Mouse (Mus musculus): ENCODE results near the gene Plpp3. TPM values are rescaled to one million over a fixed set of nuclear protein-coding genes. Genes with fewer than 3 reads are reported as not detected.
"Not testable (repeated sequence)": the region's sequence is repeated elsewhere in the genome, so short reads cannot be mapped to it uniquely, and the experiment has no call there.

Gene Plpp3
- polyA plus RNA-seq, 1 experiment from 2014 or later = 95.1 TPM

DNA sequence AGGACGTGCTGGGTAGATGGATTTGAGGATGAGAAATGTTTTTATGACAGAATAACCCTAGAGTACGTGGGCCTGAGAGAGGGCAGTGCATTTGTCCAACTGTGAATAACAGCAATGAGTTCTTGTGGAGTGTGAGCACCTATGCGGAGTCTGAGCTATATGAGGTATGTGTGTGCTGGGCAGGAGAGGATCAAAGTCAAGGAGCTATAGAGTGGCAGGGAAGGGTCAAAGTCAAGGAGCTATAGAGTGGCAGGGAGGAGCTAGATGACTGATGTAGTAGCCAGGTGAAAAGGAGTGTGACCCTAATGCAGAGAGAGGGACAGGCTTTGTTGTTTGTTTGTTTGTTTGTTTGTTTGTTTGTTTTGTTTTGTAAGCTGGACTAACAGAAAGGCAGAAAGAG is 98.0 kb downstream of the Plpp3 start:
- ATAC-seq (ENCODE audit: low FRiP score, low read depth) = no peak
- H3K27me3 ChIP-seq = no peaks in the 10 kb centered on the region
- no peak overlapping the region for H3K4me3 ChIP-seq
- no peaks in the 10 kb centered on the region for H3K36me3 ChIP-seq
- H3K9me3 ChIP-seq = no peaks in the 10 kb centered on the region
- WGBS = 86% methylated on average over 3 of the region's 3 CpGs
- H3K4me2 ChIP-seq = no peak overlapping the region
- no peak overlapping the region for H3K9ac ChIP-seq
- H3K27ac ChIP-seq (replicated peaks) = no peak overlapping the region
- no peaks in the 10 kb centered on the region for H3K4me1 ChIP-seq (replicated peaks)

DNA sequence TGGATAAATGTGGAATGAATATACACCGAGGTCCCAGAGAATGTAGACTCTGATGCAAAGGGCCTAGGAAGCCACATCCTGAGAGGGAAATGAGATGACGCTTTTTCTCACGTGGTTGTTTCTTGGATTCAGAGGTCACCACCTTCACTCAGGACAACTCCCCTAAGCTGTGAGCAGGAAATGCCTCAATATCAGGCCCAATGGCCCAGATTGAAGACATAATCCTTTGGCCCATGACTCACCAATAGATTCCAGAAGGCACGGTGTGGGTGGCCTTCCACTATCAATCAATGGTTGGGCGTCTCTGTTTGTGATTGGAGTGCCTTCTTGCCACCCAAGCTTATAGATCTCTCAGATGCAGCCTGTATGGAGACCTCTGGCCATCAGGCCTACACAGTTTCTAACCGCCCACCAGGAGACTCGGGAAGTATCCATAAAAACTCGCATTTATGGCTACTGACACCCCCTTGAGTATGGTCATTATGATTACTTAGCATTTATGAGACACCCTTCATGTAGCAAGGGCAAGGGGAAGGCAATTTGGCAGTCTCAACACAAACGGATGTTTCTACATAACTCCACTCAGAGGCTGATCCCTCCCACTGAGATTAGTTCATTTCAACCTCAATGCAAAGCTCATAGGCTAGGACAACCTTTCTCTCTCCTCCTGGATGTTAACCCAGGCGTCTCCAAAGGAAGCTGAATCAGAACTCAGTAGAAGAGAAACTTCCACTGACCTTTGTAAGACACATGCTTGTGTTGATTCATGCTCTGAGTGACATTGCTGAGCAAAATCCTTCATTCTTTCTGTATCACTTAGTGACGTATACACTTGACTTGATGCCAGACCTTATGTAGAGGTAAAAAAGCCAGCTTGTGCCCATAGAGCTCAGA is 100.8 kb downstream of the Plpp3 start:
- WGBS = 87% methylated on average over 11 of the region's 11 CpGs

GRCm38 (mm10) chr4:105260385-105260784 is 103.2 kb downstream of the Plpp3 start:
- no peaks in the 10 kb centered on the region for H3K27me3 ChIP-seq
- H3K36me3 ChIP-seq = no peaks in the 10 kb centered on the region
- no peak for ATAC-seq (ENCODE audit: low FRiP score, low read depth)
- no peak overlapping the region for H3K4me2 ChIP-seq
- 71% methylated on average over 2 of the region's 2 CpGs for WGBS
- no peak overlapping the region for H3K9ac ChIP-seq
- H3K27ac ChIP-seq (replicated peaks) = no peak overlapping the region
- H3K4me1 ChIP-seq (replicated peaks) = no peaks in the 10 kb centered on the region
- H3K4me3 ChIP-seq = no peak overlapping the region
- H3K9me3 ChIP-seq = no peaks in the 10 kb centered on the region

More for the DNA sequence above, 100.8 kb downstream of the Plpp3 start:
- H3K4me2 ChIP-seq = no peak overlapping the region
- H3K27ac ChIP-seq (replicated peaks) = no peak overlapping the region
- no peak for ATAC-seq (ENCODE audit: low FRiP score, low read depth)
- no peaks in the 10 kb centered on the region for H3K27me3 ChIP-seq
- no peaks in the 10 kb centered on the region for H3K9me3 ChIP-seq
- H3K36me3 ChIP-seq = no peaks in the 10 kb centered on the region
- H3K4me1 ChIP-seq (replicated peaks) = no peaks in the 10 kb centered on the region
- H3K4me3 ChIP-seq = no peak overlapping the region
- H3K9ac ChIP-seq = no peak overlapping the region

DNA sequence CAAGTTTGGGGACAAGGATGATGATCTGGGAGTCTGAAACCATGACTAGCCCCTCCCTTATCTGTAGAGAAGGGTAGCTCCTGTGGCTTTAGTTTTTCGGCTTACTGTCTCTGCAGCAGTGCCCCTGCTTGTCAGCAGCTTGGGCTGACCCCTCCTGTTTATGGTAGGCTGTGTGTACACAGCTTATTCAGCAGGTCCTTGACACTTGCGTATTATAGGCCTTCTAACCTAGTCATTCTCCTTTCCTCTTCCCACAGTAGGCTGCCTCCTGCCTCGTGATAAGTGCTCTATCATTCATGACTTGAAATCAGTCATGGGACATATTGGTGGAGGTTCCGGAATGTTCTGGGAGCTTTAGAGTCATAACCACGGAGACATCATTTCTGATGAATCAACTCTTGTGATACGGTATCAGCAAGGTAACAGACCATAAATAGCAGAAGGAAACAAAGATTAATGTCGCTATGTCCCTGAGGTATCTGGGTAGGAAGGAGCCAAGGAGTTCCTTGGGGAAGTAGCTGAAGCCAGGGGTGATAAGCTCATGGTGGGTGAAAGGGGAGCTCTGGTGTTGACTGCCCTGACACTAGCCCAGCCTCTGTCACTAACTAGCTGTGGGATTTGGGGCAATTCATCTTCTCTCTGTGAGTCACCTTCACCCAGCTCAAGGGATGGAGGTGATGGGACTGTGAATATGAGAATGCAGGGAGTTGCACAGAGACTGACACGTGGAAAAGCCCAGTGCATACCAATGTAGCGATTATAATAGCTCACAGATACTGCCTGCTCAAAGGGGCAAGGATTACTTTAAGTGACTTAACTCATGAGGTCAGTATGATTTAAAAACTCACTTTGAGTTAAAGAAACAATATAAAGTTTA is 104.0 kb downstream of the Plpp3 start:
- no peaks in the 10 kb centered on the region for H3K4me1 ChIP-seq (replicated peaks)
- H3K4me3 ChIP-seq = no peak overlapping the region
- WGBS = 79% methylated on average over 9 of the region's 9 CpGs
- no peaks in the 10 kb centered on the region for H3K36me3 ChIP-seq
- H3K9ac ChIP-seq = no peak overlapping the region
- no peaks in the 10 kb centered on the region for H3K9me3 ChIP-seq
- H3K27me3 ChIP-seq = no peaks in the 10 kb centered on the region
- no peak overlapping the region for H3K27ac ChIP-seq (replicated peaks)
- H3K4me2 ChIP-seq = no peak overlapping the region
- no peak for ATAC-seq (ENCODE audit: low FRiP score, low read depth)

DNA sequence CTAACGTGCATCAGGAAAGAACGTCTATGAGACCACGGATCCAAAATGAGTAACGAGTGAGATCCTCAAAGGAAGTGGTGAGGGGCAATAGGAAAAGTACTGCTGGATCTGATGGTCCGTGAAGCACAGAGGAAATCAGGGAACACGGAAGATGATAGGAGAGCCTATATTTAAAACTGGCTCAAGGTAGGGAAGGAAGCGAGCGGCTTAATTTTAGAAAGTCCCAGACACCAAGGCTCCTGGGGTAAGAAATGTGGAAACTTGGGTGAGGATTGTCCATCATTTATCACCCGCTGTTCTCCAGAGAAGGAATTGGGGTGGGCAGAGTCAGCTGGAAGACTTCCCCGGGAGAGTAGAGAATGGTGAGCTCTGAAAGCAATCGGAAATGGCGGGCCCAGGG is 105.2 kb downstream of the Plpp3 start:
- no peaks in the 10 kb centered on the region for H3K27me3 ChIP-seq
- no peak overlapping the region for H3K9ac ChIP-seq
- H3K4me2 ChIP-seq = no peak overlapping the region
- H3K9me3 ChIP-seq = no peaks in the 10 kb centered on the region
- no peak overlapping the region for H3K4me3 ChIP-seq
- no peak overlapping the region for H3K27ac ChIP-seq (replicated peaks)
- no peaks in the 10 kb centered on the region for H3K4me1 ChIP-seq (replicated peaks)
- 88% methylated on average over 12 of the region's 12 CpGs for WGBS
- no peak for ATAC-seq (ENCODE audit: low FRiP score, low read depth)
- H3K36me3 ChIP-seq = no peaks in the 10 kb centered on the region

- WGBS = 92% methylated on average over 8 of the region's 8 CpGs
- Histone ChIP-seq H3K9me3 (no peaks in the 10 kb centered on the region), H3K4me2 (no peak overlapping the region), H3K27ac (replicated peaks) (no peak overlapping the region), H3K4me1 (replicated peaks) (no peaks in the 10 kb centered on the region), H3K4me3 (no peak overlapping the region), H3K36me3 (no peaks in the 10 kb centered on the region), H3K27me3 (no peaks in the 10 kb centered on the region), H3K9ac (no peak overlapping the region)
- ATAC-seq (ENCODE audit: low FRiP score, low read depth) = no peak
These were observed 106.5 kb downstream of the Plpp3 start for GRCm38 (mm10) chr4:105263600-105263999.

DNA sequence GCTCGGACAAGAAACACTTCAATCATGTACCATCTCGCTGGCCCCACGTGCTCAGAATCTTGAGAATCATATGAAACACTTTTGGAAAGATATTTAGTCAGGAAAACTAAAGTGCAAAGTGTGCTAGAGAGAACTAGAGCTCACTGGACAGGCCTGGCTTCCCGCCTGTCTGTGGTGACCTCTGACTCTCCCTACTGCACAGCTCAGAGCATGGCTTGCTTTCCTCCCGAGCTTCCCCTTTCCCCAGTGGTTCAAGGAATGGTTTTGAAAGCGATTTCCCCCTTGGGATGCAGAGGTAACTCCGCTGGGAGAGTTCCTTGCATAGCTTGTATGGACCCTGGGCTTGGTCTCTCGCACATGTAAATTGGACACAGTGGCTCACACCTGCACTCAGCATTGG is 107.9 kb downstream of the Plpp3 start:
- Histone ChIP-seq H3K27me3 (no peaks in the 10 kb centered on the region), H3K9ac (no peak overlapping the region), H3K4me2 (no peak overlapping the region), H3K27ac (replicated peaks) (no peak overlapping the region), H3K4me3 (no peak overlapping the region), H3K9me3 (no peaks in the 10 kb centered on the region), H3K36me3 (no peaks in the 10 kb centered on the region), H3K4me1 (replicated peaks) (no peaks in the 10 kb centered on the region)
- WGBS = 85% methylated on average over 8 of the region's 8 CpGs
- ATAC-seq (ENCODE audit: low FRiP score, low read depth) = no peak

DNA sequence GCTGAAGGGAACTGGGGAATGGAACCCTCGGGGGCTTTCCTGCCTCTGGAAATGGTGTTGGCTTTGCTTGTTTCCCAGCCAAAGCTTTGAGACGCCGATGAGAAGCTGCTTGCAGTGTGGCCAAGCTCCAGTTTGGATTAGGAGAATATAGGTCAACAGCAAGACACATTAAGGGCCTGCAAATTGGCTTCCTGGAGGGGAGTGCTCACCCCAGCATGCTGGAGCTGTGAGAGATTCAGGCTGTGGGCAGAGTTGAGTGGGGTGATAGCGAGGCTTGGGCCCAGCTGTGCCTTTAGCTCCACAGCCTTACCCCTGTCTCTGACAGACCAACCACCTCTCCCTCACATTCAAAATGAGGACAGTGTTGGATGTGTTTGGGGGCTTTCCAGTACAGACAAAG is 108.5 kb downstream of the Plpp3 start:
- H3K4me3 ChIP-seq = no peak overlapping the region
- no peak for ATAC-seq (ENCODE audit: low FRiP score, low read depth)

DNA sequence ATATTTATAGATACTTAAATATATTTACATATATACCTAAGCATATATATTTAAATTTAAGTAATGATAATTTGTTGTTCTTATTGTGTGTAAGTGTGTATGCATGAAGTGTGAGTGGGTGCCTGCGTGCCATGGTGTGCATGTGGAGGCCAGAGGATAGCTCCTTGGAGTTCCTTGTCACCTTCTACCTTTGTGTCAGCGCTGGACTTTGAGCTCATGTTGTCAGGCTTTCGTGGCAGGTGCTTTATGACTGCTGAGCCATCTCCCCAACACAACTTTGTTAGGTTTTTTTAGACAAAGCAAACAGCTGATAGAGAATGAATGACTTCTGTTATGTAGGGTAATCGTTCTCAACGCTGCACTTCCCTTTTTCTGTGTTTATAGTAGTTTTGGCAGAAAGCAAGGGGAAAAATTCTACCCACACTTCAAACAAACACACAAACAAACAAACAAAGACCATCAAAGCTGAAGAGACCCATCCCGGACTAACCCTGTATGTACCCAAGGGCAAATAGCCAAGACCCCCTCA is 111.1 kb downstream of the Plpp3 start:
- Histone ChIP-seq H3K4me1 (replicated peaks) (no peaks in the 10 kb centered on the region), H3K27me3 (no peaks in the 10 kb centered on the region), H3K4me2 (no peak overlapping the region), H3K9me3 (no peaks in the 10 kb centered on the region), H3K4me3 (no peak overlapping the region), H3K9ac (no peak overlapping the region), H3K27ac (replicated peaks) (no peak overlapping the region), H3K36me3 (no peaks in the 10 kb centered on the region)
- WGBS = 79% methylated on average over 6 of the region's 6 CpGs
- ATAC-seq (ENCODE audit: low FRiP score, low read depth) = no peak

More for the DNA sequence above, 108.5 kb downstream of the Plpp3 start:
- Histone ChIP-seq H3K27me3 (no peaks in the 10 kb centered on the region), H3K27ac (replicated peaks) (no peak overlapping the region), H3K9me3 (no peaks in the 10 kb centered on the region), H3K36me3 (no peaks in the 10 kb centered on the region), H3K4me2 (no peak overlapping the region), H3K4me1 (replicated peaks) (no peaks in the 10 kb centered on the region), H3K9ac (no peak overlapping the region)
- WGBS = 76% methylated on average over 4 of the region's 4 CpGs

DNA sequence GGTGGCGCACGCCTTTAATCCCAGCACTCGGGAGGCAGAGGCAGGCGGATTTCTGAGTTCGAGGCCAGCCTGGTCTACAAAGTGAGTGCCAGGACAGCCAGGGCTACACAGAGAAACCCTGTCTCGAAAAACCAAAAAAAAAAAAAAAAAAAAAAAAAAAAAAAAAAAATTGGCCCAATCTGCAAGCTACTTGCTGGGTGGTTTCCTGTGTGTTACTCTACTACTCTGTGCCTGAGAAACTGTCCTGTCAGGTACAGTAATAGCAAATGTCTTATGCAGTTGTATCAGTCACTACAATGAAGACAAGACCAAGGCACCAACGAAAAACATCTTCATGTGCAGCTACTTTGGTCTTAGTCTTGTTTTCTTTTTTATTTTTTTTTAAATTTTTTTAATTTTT is 112.3 kb downstream of the Plpp3 start:
- ATAC-seq (ENCODE audit: low FRiP score, low read depth); H3K4me3 ChIP-seq; H3K36me3 ChIP-seq; H3K4me1 ChIP-seq (replicated peaks); H3K9me3 ChIP-seq; H3K9ac ChIP-seq; H3K27me3 ChIP-seq; H3K4me2 ChIP-seq; H3K27ac ChIP-seq (replicated peaks): not testable (repeated sequence)
- 88% methylated on average over 6 of the region's 7 CpGs for WGBS

GRCm38 (mm10) chr4:105271166-105271565 is 114.0 kb downstream of the Plpp3 start:
- Histone ChIP-seq H3K9me3 (no peaks in the 10 kb centered on the region), H3K4me3 (no peak overlapping the region), H3K9ac (no peak overlapping the region), H3K27me3 (no peaks in the 10 kb centered on the region), H3K4me1 (replicated peaks) (peaks cover 6% of the 10 kb centered on the region; the same call in 1 of the 2 replicates), H3K4me2 (no peak overlapping the region), H3K36me3 (no peaks in the 10 kb centered on the region), H3K27ac (replicated peaks) (no peak overlapping the region)
- WGBS = 88% methylated on average over 6 of the region's 6 CpGs
- ATAC-seq (ENCODE audit: low FRiP score, low read depth) = no peak

- H3K36me3 ChIP-seq = no peaks in the 10 kb centered on the region
- no peak overlapping the region for H3K4me3 ChIP-seq
- H3K27ac ChIP-seq (replicated peaks) = no peak overlapping the region
- H3K9ac ChIP-seq = no peak overlapping the region
- no peaks in the 10 kb centered on the region for H3K9me3 ChIP-seq
- no peak overlapping the region for H3K4me2 ChIP-seq
- ATAC-seq (ENCODE audit: low FRiP score, low read depth) = no peak
- peaks cover 7% of the 10 kb centered on the region; the same call in 1 of the 2 replicates for H3K4me1 ChIP-seq (replicated peaks)
- 68% methylated on average over 2 of the region's 2 CpGs for WGBS
- H3K27me3 ChIP-seq = no peaks in the 10 kb centered on the region
These were observed 115.9 kb downstream of the Plpp3 start for GRCm38 (mm10) chr4:105273034-105273433.
